Mouse (Mus musculus): ENCODE measurements at regions not wholly inside any gene's neighbourhood (a gene's known extent, or its start where the extent isn't known, plus 50 kb on each side); places are given as distances from the start of the nearest gene placed in this dataset.

DNA sequence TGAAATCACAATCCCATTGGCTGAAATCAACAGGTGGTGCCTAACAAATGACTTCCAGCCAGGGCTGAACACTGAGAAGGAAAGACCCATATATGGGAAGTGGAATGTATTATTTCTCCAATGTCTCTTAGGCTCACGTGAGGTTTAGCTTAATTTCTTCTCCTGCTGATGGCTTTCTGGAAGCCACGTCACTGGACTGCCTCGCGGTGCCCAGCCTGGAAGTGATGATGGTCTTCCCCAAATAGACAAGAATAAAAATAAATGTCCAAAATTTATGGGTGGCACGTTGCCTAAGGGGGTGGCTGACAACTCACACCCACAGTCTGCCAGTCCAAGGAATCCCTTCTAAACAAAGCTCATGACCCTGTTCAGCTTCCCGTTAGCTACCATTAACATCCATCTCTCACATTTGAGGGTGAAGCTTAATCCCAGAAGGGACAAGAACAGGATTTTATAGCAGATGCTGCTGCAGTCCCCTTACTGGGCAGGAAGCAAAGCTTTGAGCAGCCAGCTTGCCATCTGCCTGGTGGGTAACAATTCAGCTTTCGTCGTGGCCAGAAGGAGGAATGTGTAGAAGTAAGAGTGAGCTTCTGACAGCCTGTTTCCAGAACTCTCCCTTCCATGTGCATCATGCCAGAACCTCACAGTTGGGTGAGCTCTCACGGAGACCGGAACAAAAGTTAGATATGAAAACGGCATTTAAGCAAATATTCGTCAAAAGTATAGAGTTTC is 105.8 kb downstream of the Thbs2 start:
- TF ChIP-seq CTCF (IDR thresholded peaks at IDR 0.05; ENCODE audit: low read depth, low read length) (no peak), GATA1 (IDR thresholded peaks at IDR 0.05; ENCODE audit: borderline replicate concordance, low read length) (no peak), POLR2AphosphoS5 (IDR thresholded peaks at IDR 0.05; ENCODE audit: insufficient replicate concordance, low read depth, low read length) (no peak), TAL1 (conservative IDR thresholded peaks at IDR 0.05; ENCODE audit: low read depth, low read length) (no peak), GATA2 (IDR thresholded peaks at IDR 0.05; ENCODE audit: borderline replicate concordance, low read depth, low read length) (no peak)
